ENCODE assay signal across 8 mouse cellular contexts in genomic region chr16:17833321-17833680, GRCm38 (mm10). TPM values are rescaled to one million over a fixed set of nuclear protein-coding genes. Genes with fewer than 3 reads are reported as not detected.
A peak's percentile ranks its signal among the peaks of the same experiment; 100 is the strongest.
DNase-seq lines count a peak whose midpoint lies in the region; ATAC-seq and TF ChIP-seq lines count a peak whose summit lies in the region.

No protein-coding gene starts in this region.

- peak overlapping the region; percentile 49 for H3K4me3 ChIP-seq in kidney, embryonic 14.5 days (ENCODE audit: low read length)
- peak overlapping the region; percentile 62 for H3K4me3 ChIP-seq in hindbrain, embryonic 15.5 days
- H3K4me3 ChIP-seq in midbrain, postnatal 0 days (ENCODE audit: low read depth, low read length): peak overlapping the region; percentile 72

- WGBS in kidney, embryonic 14.5 days: 1% methylated on average over 20 of the region's 37 CpGs
- under 1% methylated on average over 37 of the region's 37 CpGs for WGBS in hindbrain, embryonic 15.5 days
- WGBS in midbrain, postnatal 0 days: under 1% methylated on average over 35 of the region's 37 CpGs

- peak overlapping the region; percentile 100 for H3K4me2 ChIP-seq in kidney, embryonic 14.5 days (replicated peaks; ENCODE audit: low read depth, low read length)
- peak overlapping the region; percentile 96 for H3K4me2 ChIP-seq in hindbrain, embryonic 15.5 days
- H3K4me2 ChIP-seq in midbrain, postnatal 0 days (ENCODE audit: low read depth, low read length, poor library complexity, severe bottlenecking): peak overlapping the region; percentile 89

- no peak for DNase-seq in kidney, adult 18-20 months
- peak; percentile 39 for DNase-seq in Muller cell, postnatal 12 days (ENCODE audit: inconsistent ontology term)
- DNase-seq in embryo, embryonic 10 days (ENCODE audit: low spot score): peak; percentile 35
- peak; percentile 49 for DNase-seq in midbrain, postnatal 0 days (ENCODE audit: low spot score)
- DNase-seq in thymus, postnatal 0 days (ENCODE audit: low spot score): no peak
- no peak for DNase-seq in gastrocnemius, postnatal 25 days

- H3K27me3 ChIP-seq in kidney, embryonic 14.5 days (ENCODE audit: control insufficient read depth, insufficient read depth, low read length): peaks cover 68% of the 10 kb centered on the region
- H3K27me3 ChIP-seq in hindbrain, embryonic 15.5 days: peaks cover 15% of the 10 kb centered on the region; the same call in 1 of the 2 replicates
- peaks cover 8% of the 10 kb centered on the region; the same call in 1 of the 2 replicates for H3K27me3 ChIP-seq in midbrain, postnatal 0 days (ENCODE audit: insufficient read depth, low read length)

- no peaks in the 10 kb centered on the region for H3K4me1 ChIP-seq in kidney, embryonic 14.5 days (ENCODE audit: control insufficient read depth, insufficient read depth, low read length)
- peaks cover 33% of the 10 kb centered on the region for H3K4me1 ChIP-seq in hindbrain, embryonic 15.5 days (replicated peaks)
- H3K4me1 ChIP-seq in midbrain, postnatal 0 days (ENCODE audit: insufficient read depth, low read length): peaks cover 12% of the 10 kb centered on the region; the same call in 1 of the 2 replicates

- peak overlapping the region; percentile 61 for H3K9ac ChIP-seq in kidney, embryonic 14.5 days (ENCODE audit: low read depth, low read length)
- H3K9ac ChIP-seq in hindbrain, embryonic 15.5 days: peak overlapping the region; percentile 91
- H3K9ac ChIP-seq in midbrain, postnatal 0 days (replicated peaks; ENCODE audit: low read length, poor library complexity, severe bottlenecking): peak overlapping the region; percentile 83

- no peaks in the 10 kb centered on the region for H3K9me3 ChIP-seq in kidney, embryonic 14.5 days (ENCODE audit: control insufficient read depth, low read length)
- no peaks in the 10 kb centered on the region for H3K9me3 ChIP-seq in hindbrain, embryonic 15.5 days
- no peaks in the 10 kb centered on the region for H3K9me3 ChIP-seq in midbrain, postnatal 0 days (ENCODE audit: low read length)

- no peaks in the 10 kb centered on the region for H3K36me3 ChIP-seq in kidney, embryonic 14.5 days (ENCODE audit: control insufficient read depth, insufficient read depth, low read length)
- H3K36me3 ChIP-seq in hindbrain, embryonic 15.5 days: no peaks in the 10 kb centered on the region
- 0 out of 2 replicates have a peak, but pooled peaks cover 5% of the 10 kb centered on the region for H3K36me3 ChIP-seq in midbrain, postnatal 0 days (ENCODE audit: insufficient read depth, low read length)

- no peak overlapping the region for H3K27ac ChIP-seq in kidney, embryonic 14.5 days (ENCODE audit: low read depth, low read length)
- peak overlapping the region; percentile 96 for H3K27ac ChIP-seq in hindbrain, embryonic 15.5 days (replicated peaks)
- H3K27ac ChIP-seq in midbrain, postnatal 0 days (ENCODE audit: low read depth, low read length): peak overlapping the region; percentile 87

- ATAC-seq in kidney, embryonic 14.5 days (ENCODE audit: low FRiP score, low TSS enrichment): peak; percentile 30; the same call in 1 of the 2 replicates
- ATAC-seq in hindbrain, embryonic 15.5 days (ENCODE audit: low FRiP score, low read depth): peak; percentile 78
- peak; percentile 65 for ATAC-seq in midbrain, postnatal 0 days (ENCODE audit: low FRiP score)

- TF ChIP-seq CTCF in midbrain, postnatal 0 days (IDR thresholded peaks at IDR 0.05): no peak

RNA-seq across cellular contexts. Expression of gene B830017H08Rik, which starts 0.4 kb away (rescaled TPM):
- polyA plus RNA-seq in kidney, embryonic 14.5 days (2014; fragmentation: Nextera tagmentation; extraction: Ambion mirVana): not detected in 2 replicates
- polyA plus RNA-seq in hindbrain, embryonic 15.5 days (2015; fragmentation: Nextera tagmentation; extraction: Ambion mirVana): 4.4 and 4.5 TPM in 2 replicates
- total RNA-seq in midbrain, postnatal 0 days (2014; rRNA removed): 7.0 and 13.5 TPM in 2 replicates
- polyA plus RNA-seq in midbrain, postnatal 0 days (2015; fragmentation: Nextera tagmentation; extraction: Ambion mirVana): 7.8 and 8.5 TPM in 2 replicates
- polyA plus RNA-seq in thymus, postnatal 0 days (2015; fragmentation: Nextera tagmentation; extraction: Ambion mirVana): not detected in 2 replicates
- not detected for total RNA-seq in gastrocnemius, postnatal 25 days (2021)

RNA-seq across cellular contexts. Expression of gene Car15, which starts 4.9 kb away (rescaled TPM):
- 2.7 and 2.9 TPM in 2 replicates for polyA plus RNA-seq in kidney, embryonic 14.5 days (2014; fragmentation: Nextera tagmentation; extraction: Ambion mirVana)
- polyA plus RNA-seq in hindbrain, embryonic 15.5 days (2015; fragmentation: Nextera tagmentation; extraction: Ambion mirVana): 3.1 and 5.4 TPM in 2 replicates
- 2.4 and 12.8 TPM in 2 replicates for total RNA-seq in midbrain, postnatal 0 days (2014; rRNA removed)
- 1.7 and 2.0 TPM in 2 replicates for polyA plus RNA-seq in midbrain, postnatal 0 days (2015; fragmentation: Nextera tagmentation; extraction: Ambion mirVana)
- 0.83 and 1.3 TPM in 2 replicates for polyA plus RNA-seq in thymus, postnatal 0 days (2015; fragmentation: Nextera tagmentation; extraction: Ambion mirVana)
- total RNA-seq in gastrocnemius, postnatal 25 days (2021): under 1 TPM; 0.79 to 0.88 TPM

RNA-seq across cellular contexts. Expression of gene Scarf2, which starts 36.2 kb away (rescaled TPM):
- 17.2 and 19.6 TPM in 2 replicates for polyA plus RNA-seq in kidney, embryonic 14.5 days (2014; fragmentation: Nextera tagmentation; extraction: Ambion mirVana)
- 2.0 and 2.3 TPM in 2 replicates for polyA plus RNA-seq in hindbrain, embryonic 15.5 days (2015; fragmentation: Nextera tagmentation; extraction: Ambion mirVana)
- 8.5 and 12.6 TPM in 2 replicates for total RNA-seq in midbrain, postnatal 0 days (2014; rRNA removed)
- polyA plus RNA-seq in midbrain, postnatal 0 days (2015; fragmentation: Nextera tagmentation; extraction: Ambion mirVana): 2.1 and 2.4 TPM in 2 replicates
- polyA plus RNA-seq in thymus, postnatal 0 days (2015; fragmentation: Nextera tagmentation; extraction: Ambion mirVana): 3.6 and 4.3 TPM in 2 replicates
- 1 to 10 TPM; 4.7 to 5.4 TPM for total RNA-seq in gastrocnemius, postnatal 25 days (2021)

RNA-seq across cellular contexts. Expression of gene Gm20518, which starts 58.2 kb away (rescaled TPM):
- 0.23 and 0.31 TPM in 2 replicates for polyA plus RNA-seq in kidney, embryonic 14.5 days (2014; fragmentation: Nextera tagmentation; extraction: Ambion mirVana)
- 0.31 and 0.33 TPM in 2 replicates for polyA plus RNA-seq in hindbrain, embryonic 15.5 days (2015; fragmentation: Nextera tagmentation; extraction: Ambion mirVana)
- 0.66 and 1.6 TPM in 2 replicates for total RNA-seq in midbrain, postnatal 0 days (2014; rRNA removed)
- 0.15 and 0.25 TPM in 2 replicates for polyA plus RNA-seq in midbrain, postnatal 0 days (2015; fragmentation: Nextera tagmentation; extraction: Ambion mirVana)
- 0.20 TPM in 1 of 2 replicates, not detected in the other for polyA plus RNA-seq in thymus, postnatal 0 days (2015; fragmentation: Nextera tagmentation; extraction: Ambion mirVana)
- under 1 TPM in 1 of 2 experiments, not detected in 1; 0.16 TPM for total RNA-seq in gastrocnemius, postnatal 25 days (2021)

Comparison
In these comparisons a context has a peak if more than half of its experiments do, and no peak if none do; other contexts are left out.
1. DNase-seq: peak in Muller cell, postnatal 12 days (single experiment), embryo, embryonic 10 days (single experiment) and midbrain, postnatal 0 days (single experiment); none in kidney, adult 18-20 months (single experiment), thymus, postnatal 0 days (single experiment) and gastrocnemius, postnatal 25 days (single experiment).
2. Peak in every context shown above with its lines, with median percentiles within 50 percentile points of each other: ATAC-seq, H3K4me2 ChIP-seq, H3K4me3 ChIP-seq and H3K9ac ChIP-seq.